Mouse (Mus musculus) small intestine, adult 2 months (tissue): ENCODE data around the gene Myt1l. TPM values are rescaled to one million over a fixed set of nuclear protein-coding genes. Genes with fewer than 3 reads are reported as not detected.

ENCODE experiments used
- H3K27ac ChIP-seq: fragments of 200-500 bp; 2 replicates; pipeline ENCODE4 v1.5.1; 2012; ENCODE audit warnings: low read depth, low read length, control low read depth, inconsistent platforms; ENCODE audit not compliant: insufficient read depth
- H3K27me3 ChIP-seq: fragments of 200-500 bp; 2 replicates; pipeline ENCODE4 v1.6.1; 2012; ENCODE audit warnings: mild to moderate bottlenecking, moderate library complexity, low read length, inconsistent platforms; ENCODE audit not compliant: control insufficient read depth, insufficient read depth
- H3K36me3 ChIP-seq: fragments of 200-500 bp; 2 replicates; pipeline ENCODE4 v1.6.1; 2012; ENCODE audit warnings: mild to moderate bottlenecking, low read length, control low read depth, inconsistent platforms; ENCODE audit not compliant: control insufficient read depth, insufficient read depth
- H3K4me1 ChIP-seq: fragments of 200-500 bp; 2 replicates; pipeline ENCODE4 v1.6.1; 2012; ENCODE audit warnings: low read length, inconsistent platforms, mixed read lengths; ENCODE audit not compliant: control insufficient read depth, insufficient read depth, insufficient read length
- H3K4me3 ChIP-seq: fragments of 200-500 bp; 2 replicates; pipeline ENCODE4 v1.5.1; 2012; ENCODE audit warnings: low read depth, mild to moderate bottlenecking, control low read depth, inconsistent platforms, low read length, moderate library complexity
- CTCF ChIP-seq: fragments of 200-500 bp; IDR thresholded peaks from 2 replicates; pipeline ENCODE4 v1.5.1; 2012; ENCODE audit warnings: low read depth, mild to moderate bottlenecking, control low read depth, inconsistent platforms, low read length, moderate library complexity, mixed read lengths; ENCODE audit not compliant: insufficient replicate concordance, insufficient read length; ENCODE audit errors: extremely low read depth
- POLR2A ChIP-seq: fragments of 200-500 bp; IDR thresholded peaks from 2 replicates; pipeline ENCODE4 v1.6.1; 2012; ENCODE audit warnings: low read depth, mild to moderate bottlenecking, control low read depth, inconsistent platforms, low read length, moderate library complexity
- WGBS: fragments of 180-500 bp; shearing (Covaris S2); methylation state at CpG from one replicate; pipeline ENCODE4 v1.1.7; 2018; 5-methylcytosine and 5-hydroxymethylcytosine counted together
- polyA plus RNA-seq: library from polyadenylated mRNA; depleted of rRNA; stranded (reverse); fragments of >200 nt; gene quantifications from 2 replicates; pipeline ENCODE4 v1.2.3, GENCODE M21; 2012

Myt1l gene
- polyA plus RNA-seq, 1 experiment = 0.38 TPM

DNA sequence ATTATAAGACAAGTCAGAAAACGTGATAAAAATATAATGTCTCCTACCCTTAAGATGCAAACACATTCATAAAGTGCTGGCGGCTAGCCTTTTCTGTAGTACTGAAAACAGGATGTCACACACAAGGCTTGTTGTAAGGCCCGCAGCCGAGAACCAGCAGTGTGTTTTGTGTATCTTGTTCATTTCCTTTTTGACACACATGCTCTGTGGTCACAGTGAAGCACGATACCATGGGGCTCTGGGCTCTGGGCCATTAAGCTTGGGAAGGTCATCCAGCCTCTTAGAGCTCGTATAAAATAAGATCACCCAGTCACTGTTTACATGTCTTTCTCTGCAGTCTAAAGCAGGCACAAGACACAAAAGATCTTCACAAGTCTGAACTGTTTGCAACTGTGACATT, 288.6 kb downstream of the Myt1l start:
- WGBS = 66% methylated on average over 6 of the region's 6 CpGs
- Histone ChIP-seq H3K4me1 (no peaks in the 10 kb centered on the region), H3K27me3 (no peaks in the 10 kb centered on the region), H3K4me3 (no peak overlapping the region), H3K27ac (no peak overlapping the region), H3K36me3 (no peaks in the 10 kb centered on the region)
- no peak for TF ChIP-seq CTCF
- no peak for TF ChIP-seq POLR2A

GRCm38 (mm10) chr12:29822216-29822615, 294.0 kb downstream of the Myt1l start:
- 71% methylated on average over 3 of the region's 3 CpGs for WGBS
- TF ChIP-seq POLR2A (no peak), CTCF (no peak)
- Histone ChIP-seq H3K4me3 (no peak overlapping the region), H3K27ac (no peak overlapping the region), H3K27me3 (no peaks in the 10 kb centered on the region), H3K4me1 (no peaks in the 10 kb centered on the region), H3K36me3 (no peaks in the 10 kb centered on the region)

DNA sequence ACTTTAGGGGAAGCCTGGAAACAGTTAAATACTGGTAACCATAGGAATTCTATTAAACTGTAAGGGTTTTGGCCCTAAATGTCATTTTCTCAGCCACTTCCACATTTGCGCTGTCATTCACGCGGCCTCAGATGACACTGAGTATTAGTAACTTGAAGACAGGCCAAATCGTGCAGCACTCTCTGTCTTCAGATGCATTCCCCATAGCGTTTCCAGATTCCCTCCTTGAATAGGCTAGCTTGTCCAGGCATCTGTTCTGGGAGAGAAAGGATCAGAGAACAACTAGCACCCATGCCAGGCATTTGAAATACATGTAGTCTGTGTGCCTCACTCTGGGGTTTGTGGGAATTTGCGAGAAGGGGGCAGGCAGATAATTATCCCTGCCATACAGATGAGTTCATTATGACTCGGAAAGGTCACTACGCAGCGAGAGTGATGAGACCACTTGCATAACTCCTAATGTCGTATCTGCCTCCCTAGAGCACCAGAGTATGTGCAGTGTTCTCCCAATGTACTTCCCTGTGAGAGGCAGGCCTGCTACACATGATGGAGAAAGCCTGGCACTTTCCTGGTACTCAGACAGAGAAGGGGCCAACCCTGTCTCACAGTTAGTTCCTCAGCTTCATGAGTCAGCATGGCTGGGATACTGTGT, 295.7 kb downstream of the Myt1l start:
- TF ChIP-seq POLR2A (no peak), CTCF (no peak)
- no peak overlapping the region for H3K27ac ChIP-seq
- H3K4me3 ChIP-seq = no peak overlapping the region
- no peaks in the 10 kb centered on the region for H3K27me3 ChIP-seq
- no peaks in the 10 kb centered on the region for H3K36me3 ChIP-seq
- no peaks in the 10 kb centered on the region for H3K4me1 ChIP-seq
- WGBS = 87% methylated on average over 10 of the region's 10 CpGs

GRCm38 (mm10) chr12:29830571-29830970, 302.4 kb downstream of the Myt1l start:
- no peaks in the 10 kb centered on the region for H3K4me1 ChIP-seq
- H3K27me3 ChIP-seq = no peaks in the 10 kb centered on the region
- TF ChIP-seq POLR2A (no peak), CTCF (no peak)
- H3K27ac ChIP-seq = no peak overlapping the region
- H3K4me3 ChIP-seq = no peak overlapping the region
- H3K36me3 ChIP-seq = no peaks in the 10 kb centered on the region

GRCm38 (mm10) chr12:29831356-29831755, 303.2 kb downstream of the Myt1l start:
- 84% methylated on average over 11 of the region's 11 CpGs for WGBS
- Histone ChIP-seq H3K36me3 (no peaks in the 10 kb centered on the region), H3K4me3 (no peak overlapping the region), H3K27me3 (no peaks in the 10 kb centered on the region), H3K27ac (no peak overlapping the region), H3K4me1 (no peaks in the 10 kb centered on the region)
- no peak for TF ChIP-seq CTCF
- no peak for TF ChIP-seq POLR2A

DNA sequence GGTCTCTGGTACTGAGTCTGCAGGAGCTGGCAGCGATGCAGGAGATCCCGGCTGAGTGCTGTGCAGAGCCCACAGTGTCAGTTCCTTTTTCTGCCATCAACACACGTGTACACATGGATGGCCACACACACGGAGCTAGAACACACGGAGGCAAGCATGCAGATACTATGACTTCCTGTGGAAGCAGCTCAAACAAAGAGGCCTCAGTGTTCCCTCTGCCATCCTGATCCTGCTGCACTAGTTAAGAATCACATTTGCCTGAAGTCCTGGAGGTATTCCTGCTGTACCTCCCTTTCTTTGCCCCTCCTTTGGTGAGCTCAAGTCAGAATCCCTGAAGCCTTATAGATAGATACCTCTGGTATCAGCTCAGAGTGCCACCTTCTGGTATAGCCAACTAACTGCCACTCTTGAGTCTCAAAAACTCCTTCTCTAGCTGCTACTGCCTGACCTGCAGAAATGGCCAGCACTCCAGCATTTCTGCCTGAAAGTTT, 309.2 kb downstream of the Myt1l start:
- Histone ChIP-seq H3K4me3 (no peak overlapping the region), H3K36me3 (no peaks in the 10 kb centered on the region), H3K4me1 (no peaks in the 10 kb centered on the region), H3K27me3 (no peaks in the 10 kb centered on the region), H3K27ac (no peak overlapping the region)
- TF ChIP-seq CTCF (no peak), POLR2A (no peak)
- WGBS = 62% methylated on average over 5 of the region's 5 CpGs

DNA sequence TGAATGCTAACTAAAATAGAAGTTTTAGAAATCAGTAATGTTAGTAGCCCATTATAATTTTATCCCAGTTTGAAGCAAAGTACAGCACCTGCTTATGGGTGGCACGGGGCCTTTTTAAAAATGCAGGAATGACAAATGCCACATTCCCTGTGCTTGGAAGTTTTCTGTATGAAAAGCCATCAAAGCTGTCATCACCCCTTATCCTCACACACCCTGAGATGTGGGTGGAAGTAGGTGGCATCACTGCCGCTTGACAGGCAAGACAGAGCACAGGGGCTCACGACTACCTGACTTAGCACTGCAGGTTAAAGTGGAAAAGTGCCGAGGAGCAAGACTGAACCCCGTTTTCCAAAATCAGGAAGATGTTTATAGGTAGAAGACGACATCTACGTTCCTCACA, 310.2 kb downstream of the Myt1l start:
- Histone ChIP-seq H3K27ac (no peak overlapping the region), H3K4me1 (no peaks in the 10 kb centered on the region), H3K27me3 (no peaks in the 10 kb centered on the region), H3K36me3 (no peaks in the 10 kb centered on the region), H3K4me3 (no peak overlapping the region)
- TF ChIP-seq CTCF (no peak), POLR2A (no peak)
- 88% methylated on average over 7 of the region's 7 CpGs for WGBS

DNA sequence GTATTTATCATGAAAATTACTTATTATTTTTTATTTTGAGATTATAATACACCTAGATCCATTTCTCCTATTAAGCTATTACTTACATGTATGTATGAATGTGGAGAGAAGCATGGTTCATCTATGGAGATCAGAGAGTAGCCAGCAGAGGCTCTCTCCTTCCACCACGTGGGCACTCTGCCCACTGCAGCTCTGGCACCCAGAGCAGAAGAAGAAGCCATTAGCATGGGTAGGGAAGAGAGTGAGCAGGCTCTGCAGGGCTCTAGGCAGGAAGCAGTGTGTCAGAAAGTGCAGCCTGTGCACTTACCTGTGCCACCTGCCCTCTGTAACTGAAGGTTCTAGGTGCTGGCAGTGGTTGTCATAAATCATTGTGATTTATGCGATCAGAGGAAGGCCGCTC, 321.8 kb downstream of the Myt1l start:
- whole genome bisulfite sequencing = 59% methylated on average over 3 of the region's 3 CpGs
- Histone ChIP-seq H3K4me1 (no peaks in the 10 kb centered on the region), H3K36me3 (no peaks in the 10 kb centered on the region), H3K4me3 (no peak overlapping the region), H3K27ac (no peak overlapping the region), H3K27me3 (no peaks in the 10 kb centered on the region)
- TF ChIP-seq CTCF (no peak), POLR2A (no peak)
